Mouse (Mus musculus) megakaryocyte, embryonic 14.5 days (primary cell): ENCODE results near the gene Banf2. TPM values are rescaled to one million over a fixed set of nuclear protein-coding genes. Genes with fewer than 3 reads are reported as not detected.

Source experiments
- H3K27me3 ChIP-seq: replicated peaks from 2 replicates; pipeline ENCODE3; 2012; ENCODE audit warnings: inconsistent platforms
- H3K36me3 ChIP-seq: replicated peaks from 2 replicates; pipeline ENCODE3; 2012; ENCODE audit warnings: low read length, inconsistent platforms, mixed read lengths
- H3K4me1 ChIP-seq: 2 replicates; pipeline ENCODE4 v1.6.1; 2012; ENCODE audit warnings: inconsistent platforms
- H3K4me3 ChIP-seq: replicated peaks from 2 replicates; pipeline ENCODE3; 2012; ENCODE audit warnings: moderate library complexity, mild to moderate bottlenecking, inconsistent platforms
- H3K9me3 ChIP-seq: 2 replicates; pipeline ENCODE4 v1.6.1; 2012; ENCODE audit warnings: inconsistent platforms
- FLI1 ChIP-seq: IDR thresholded peaks from 2 replicates; pipeline ENCODE4 v1.6.1; 2012; ENCODE audit warnings: low read length, inconsistent platforms, mixed read lengths
- GATA1 ChIP-seq: IDR thresholded peaks from 3 replicates; pipeline ENCODE4 v1.6.1; 2012; ENCODE audit warnings: mixed read lengths, low read length, inconsistent platforms, borderline replicate concordance
- polyA plus RNA-seq: library from polyadenylated mRNA; stranded (reverse); fragments of >175 nt; gene quantifications from 2 replicates; pipeline ENCODE4 v1.2.3, GENCODE M21; 2012; ENCODE audit warnings: low replicate concordance; ENCODE audit not compliant: insufficient read depth

Banf2 gene
- polyA plus RNA-seq, 1 experiment: not detected

DNA sequence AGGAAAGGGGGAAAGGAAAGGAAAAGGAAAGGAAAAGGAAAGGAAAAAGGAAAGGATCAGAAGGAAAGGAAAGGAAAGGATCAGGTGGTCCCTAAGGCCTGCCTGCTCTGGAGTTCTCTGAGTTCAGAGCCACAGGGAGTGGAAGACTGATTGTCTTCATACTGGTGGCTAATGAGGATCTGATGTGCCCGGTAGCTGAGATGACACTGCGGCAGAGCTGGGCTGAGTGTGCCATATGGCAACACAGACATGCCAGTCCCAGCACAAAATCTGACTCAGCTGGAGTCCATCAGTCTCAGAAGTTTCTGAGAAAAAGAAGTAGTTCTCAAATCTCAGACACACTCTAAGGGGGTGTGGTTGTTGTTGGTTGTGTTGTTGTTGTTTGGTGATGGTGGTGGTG is 24.9 kb downstream of the Banf2 start:
- TF ChIP-seq FLI1: no peak
- Histone ChIP-seq H3K36me3 (no peaks in the 10 kb centered on the region), H3K4me1 (peaks cover 28% of the 10 kb centered on the region), H3K4me3 (no peak overlapping the region), H3K9me3 (no peaks in the 10 kb centered on the region), H3K27me3 (peaks cover 21% of the 10 kb centered on the region)

DNA sequence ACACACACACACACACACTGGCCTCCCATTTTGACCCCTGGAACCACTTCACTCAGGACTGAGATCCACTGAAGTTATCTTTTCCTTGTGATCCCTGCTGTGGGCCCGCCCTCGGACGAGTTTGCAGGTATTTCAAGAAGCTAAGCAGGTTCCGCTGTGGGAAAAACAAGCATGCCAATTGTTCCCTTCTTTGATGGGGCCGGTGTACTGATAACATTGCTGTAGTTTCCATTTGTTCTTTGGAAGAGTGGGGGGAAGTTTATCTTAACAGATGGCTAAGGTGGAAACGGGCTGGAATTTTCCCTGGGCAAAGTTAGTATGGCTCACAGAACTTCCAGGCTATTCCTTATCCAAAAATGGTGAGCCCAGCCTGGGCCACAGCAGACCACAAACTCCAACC is 28.8 kb downstream of the Banf2 start:
- TF ChIP-seq GATA1 (no peak), FLI1 (no peak)
- H3K4me3 ChIP-seq: no peak overlapping the region
- peaks cover 9% of the 10 kb centered on the region for H3K9me3 ChIP-seq
- H3K27me3 ChIP-seq: peaks cover 29% of the 10 kb centered on the region
- H3K36me3 ChIP-seq: no peaks in the 10 kb centered on the region
- H3K4me1 ChIP-seq: peaks cover 7% of the 10 kb centered on the region; the same call in 1 of the 2 replicates

DNA sequence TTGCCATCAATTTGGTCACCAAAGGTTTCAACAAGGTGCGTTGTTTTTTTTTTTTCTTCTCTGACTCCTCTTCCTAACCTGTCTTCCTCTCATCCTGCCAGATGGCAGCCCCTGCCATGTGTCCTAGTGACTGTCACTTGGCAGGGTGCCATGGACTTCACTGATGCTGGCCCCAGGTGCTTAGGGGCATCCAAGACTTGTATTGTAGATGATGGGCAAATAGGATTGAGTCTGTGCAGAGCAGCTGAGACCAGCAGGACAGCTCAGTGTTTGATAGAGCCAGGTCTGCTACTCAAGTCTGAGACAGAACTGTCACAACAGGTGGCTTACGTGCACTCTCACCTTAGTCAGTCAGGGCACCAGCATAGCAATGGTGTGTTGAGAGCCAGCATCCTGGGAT is 32.6 kb downstream of the Banf2 start:
- peaks cover 15% of the 10 kb centered on the region for H3K27me3 ChIP-seq
- H3K4me3 ChIP-seq: no peak overlapping the region
- peaks cover 18% of the 10 kb centered on the region for H3K9me3 ChIP-seq
- peaks cover 7% of the 10 kb centered on the region for H3K36me3 ChIP-seq
- TF ChIP-seq GATA1 (no peak), FLI1 (no peak)
- peaks cover 33% of the 10 kb centered on the region for H3K4me1 ChIP-seq

DNA sequence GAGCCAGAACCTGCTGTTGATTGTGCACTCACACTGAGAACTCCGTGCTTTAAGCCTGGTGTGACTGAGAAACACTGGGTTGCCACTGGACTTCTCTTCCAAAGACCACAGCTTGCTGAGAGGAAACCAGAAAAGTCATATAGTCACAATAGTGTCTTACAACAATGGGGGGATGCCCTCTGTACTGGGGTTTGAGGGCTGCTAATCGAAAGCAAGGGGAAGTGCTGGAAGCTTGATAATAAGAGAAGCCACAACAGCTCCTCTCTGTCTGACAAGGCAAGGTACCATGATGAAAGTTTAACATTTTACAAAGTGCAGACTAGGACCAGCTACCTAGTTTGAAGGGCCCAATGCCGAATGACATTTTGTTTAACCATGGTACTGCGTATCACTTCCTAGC is 36.8 kb downstream of the Banf2 start:
- Histone ChIP-seq H3K4me3 (no peak overlapping the region), H3K27me3 (peaks cover 12% of the 10 kb centered on the region), H3K9me3 (peaks cover 18% of the 10 kb centered on the region), H3K36me3 (peaks cover 7% of the 10 kb centered on the region), H3K4me1 (peaks cover 45% of the 10 kb centered on the region)
- TF ChIP-seq FLI1 (no peak), GATA1 (no peak)

DNA sequence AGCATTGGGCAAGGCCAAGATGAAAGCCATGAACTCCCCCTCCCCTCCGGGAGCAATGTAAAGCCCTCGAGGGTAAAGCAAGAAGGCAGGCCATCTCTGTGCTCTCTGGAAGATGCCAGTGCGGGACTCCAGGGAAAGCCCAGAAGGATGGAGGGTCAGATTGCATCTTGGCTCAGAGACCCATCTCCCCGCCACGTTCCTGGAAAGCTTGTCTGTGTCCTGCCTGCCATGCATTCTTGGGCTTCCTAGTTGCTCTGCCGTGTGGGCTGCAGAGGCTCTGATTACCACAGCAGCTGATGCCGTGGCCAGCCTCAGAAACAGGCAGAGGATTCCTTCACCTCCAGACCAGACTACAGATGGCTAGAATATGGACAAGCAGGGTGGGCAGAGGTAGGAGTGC is 37.6 kb downstream of the Banf2 start:
- H3K4me3 ChIP-seq: no peak overlapping the region
- peaks cover 7% of the 10 kb centered on the region for H3K36me3 ChIP-seq
- peaks cover 18% of the 10 kb centered on the region for H3K9me3 ChIP-seq
- H3K4me1 ChIP-seq: peaks cover 45% of the 10 kb centered on the region
- TF ChIP-seq GATA1 (no peak), FLI1 (no peak)
- peaks cover 10% of the 10 kb centered on the region for H3K27me3 ChIP-seq

DNA sequence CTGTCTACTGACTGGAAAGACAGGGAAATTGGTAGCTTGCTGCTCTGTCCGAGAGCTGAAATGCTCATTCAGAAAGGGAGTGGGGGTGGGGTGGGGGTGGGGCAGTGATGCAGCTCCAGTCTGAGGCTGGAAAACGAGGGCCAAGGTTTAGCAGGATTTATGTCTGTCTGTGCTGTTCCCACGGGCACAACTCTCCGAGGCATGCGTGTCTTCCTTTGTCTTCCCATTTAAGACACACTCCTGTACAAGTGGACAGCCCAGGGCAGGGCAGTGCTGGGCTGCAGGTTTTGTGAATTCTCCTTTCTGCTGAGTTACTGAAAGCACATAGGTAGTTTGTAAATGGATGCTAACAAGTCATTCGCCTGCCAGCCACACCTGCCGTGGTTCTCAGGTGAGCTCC is 39.8 kb downstream of the Banf2 start:
- no peak for TF ChIP-seq GATA1
- TF ChIP-seq FLI1: no peak
- Histone ChIP-seq H3K4me1 (peaks cover 45% of the 10 kb centered on the region), H3K9me3 (peaks cover under 1% of the 10 kb centered on the region), H3K4me3 (no peak overlapping the region), H3K36me3 (peaks cover under 1% of the 10 kb centered on the region), H3K27me3 (peaks cover 12% of the 10 kb centered on the region)

DNA sequence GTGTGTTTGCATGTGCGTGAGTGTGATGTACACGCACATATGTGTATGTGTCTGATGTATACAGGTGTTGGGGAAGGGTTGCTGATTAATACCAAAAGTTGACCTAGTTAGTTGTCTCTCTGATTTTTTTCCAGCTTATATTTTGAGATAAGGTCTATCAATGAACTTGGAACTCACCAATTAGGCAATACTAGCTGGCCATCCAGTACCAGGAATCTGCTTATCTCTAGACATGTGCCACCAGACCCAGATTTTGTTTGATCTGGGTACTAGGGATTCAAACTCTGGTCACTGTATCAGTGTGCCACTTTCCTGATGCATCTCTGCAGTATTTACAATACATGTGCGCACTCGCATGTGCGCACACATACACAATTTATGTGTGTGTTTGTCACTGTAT is 41.2 kb downstream of the Banf2 start:
- H3K36me3 ChIP-seq: no peaks in the 10 kb centered on the region
- no peak for TF ChIP-seq GATA1
- TF ChIP-seq FLI1: no peak
- H3K4me1 ChIP-seq: peaks cover 33% of the 10 kb centered on the region
- H3K4me3 ChIP-seq: no peak overlapping the region
- no peaks in the 10 kb centered on the region for H3K9me3 ChIP-seq
- H3K27me3 ChIP-seq: peaks cover 22% of the 10 kb centered on the region

DNA sequence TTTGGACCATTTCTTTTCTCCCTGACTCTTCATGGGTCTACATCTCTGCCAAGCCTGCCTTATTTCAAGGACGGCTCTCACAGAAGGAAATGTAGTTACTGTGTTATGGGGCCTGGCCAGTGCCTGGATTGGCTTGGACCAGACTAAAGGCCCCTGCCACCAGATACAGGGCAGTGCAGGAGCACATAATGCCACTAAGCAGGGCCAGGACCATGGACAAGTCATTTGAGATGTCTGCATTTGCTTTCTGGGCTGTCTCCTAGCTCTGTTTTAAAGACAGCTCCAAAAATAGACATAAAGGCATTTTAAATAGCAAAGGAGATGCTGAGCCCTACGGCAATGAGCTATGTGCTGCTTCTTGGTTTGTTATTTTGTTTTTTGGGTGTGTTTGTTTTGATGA is 43.8 kb downstream of the Banf2 start:
- no peak for TF ChIP-seq FLI1
- TF ChIP-seq GATA1: no peak
- Histone ChIP-seq H3K4me1 (peaks cover 20% of the 10 kb centered on the region), H3K27me3 (peaks cover 20% of the 10 kb centered on the region), H3K36me3 (no peaks in the 10 kb centered on the region), H3K9me3 (no peaks in the 10 kb centered on the region; the same call in 1 of the 2 replicates), H3K4me3 (no peak overlapping the region)

DNA sequence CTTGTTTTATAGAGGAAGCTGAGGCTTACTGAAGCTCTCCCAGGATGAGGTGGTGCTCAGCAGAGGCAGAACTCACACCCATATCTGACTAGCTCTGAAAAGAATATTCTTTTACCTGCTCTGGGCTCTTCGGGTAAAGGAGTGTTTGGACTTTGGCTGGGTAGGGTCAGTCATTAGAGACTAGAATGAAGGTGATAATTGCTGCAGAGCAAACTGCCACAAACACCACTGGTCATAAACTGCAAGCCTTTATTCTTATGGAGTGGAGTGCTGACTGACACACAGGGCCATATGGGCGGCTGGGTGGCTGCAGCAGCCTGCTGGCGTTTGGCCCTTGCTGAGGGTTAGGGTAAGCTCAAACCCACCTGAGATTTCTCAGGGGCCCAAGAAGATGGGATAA is 46.0 kb downstream of the Banf2 start:
- TF ChIP-seq GATA1 (no peak), FLI1 (no peak)
- H3K4me3 ChIP-seq: no peak overlapping the region
- H3K9me3 ChIP-seq: no peaks in the 10 kb centered on the region; the same call in 1 of the 2 replicates
- H3K4me1 ChIP-seq: peaks cover 8% of the 10 kb centered on the region
- H3K27me3 ChIP-seq: peaks cover 20% of the 10 kb centered on the region
- no peaks in the 10 kb centered on the region for H3K36me3 ChIP-seq

DNA sequence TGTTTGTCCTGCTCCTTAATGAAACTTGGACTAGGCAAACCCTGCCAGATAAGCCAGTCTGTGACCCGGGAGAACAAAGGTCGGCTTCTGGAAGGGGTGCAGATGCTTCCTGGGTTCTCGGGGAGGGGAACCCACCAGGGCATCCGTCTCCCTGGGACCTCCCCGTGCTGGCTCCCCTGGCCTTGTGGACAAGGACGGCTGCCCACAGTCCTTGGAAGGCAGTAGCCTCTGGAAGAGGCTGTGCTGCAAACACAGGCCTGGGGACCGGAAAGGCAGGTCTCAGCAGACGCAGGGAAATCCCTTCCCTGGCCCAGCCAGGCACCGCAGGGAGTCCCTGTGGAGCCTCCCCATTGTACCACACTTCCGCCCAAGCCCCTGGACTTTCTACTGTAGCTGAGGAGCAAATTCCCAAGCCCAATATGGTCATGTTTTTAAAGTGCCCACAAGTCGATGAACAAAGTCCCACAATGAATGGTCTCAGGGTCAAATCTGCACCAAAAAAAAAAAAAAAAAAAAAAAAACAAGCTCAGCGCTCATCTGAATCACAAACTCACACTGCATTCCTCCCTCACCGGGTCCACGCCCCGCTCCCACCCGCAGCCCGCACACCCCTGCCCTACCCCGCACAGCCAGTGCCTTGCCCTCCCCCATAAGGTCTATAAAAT is 53.5 kb downstream of the Banf2 start:
- TF ChIP-seq GATA1 (no peak), FLI1 (no peak)
- Histone ChIP-seq H3K27me3 (peaks cover 52% of the 10 kb centered on the region), H3K4me3 (no peak overlapping the region), H3K36me3 (no peaks in the 10 kb centered on the region), H3K9me3 (no peaks in the 10 kb centered on the region), H3K4me1 (peaks cover 28% of the 10 kb centered on the region)
